Comparison of ENCODE assay signal across 10 mouse cellular contexts in genomic region chr13:14177989-14178388, GRCm38 (mm10).
A peak's percentile ranks its signal among the peaks of the same experiment; 100 is the strongest.
DNase-seq lines count a peak whose midpoint lies in the region; ATAC-seq and TF ChIP-seq lines count a peak whose summit lies in the region.
"Had no signal": no experiment of that assay in that cellular context is flagged by ENCODE, and none has a peak within 500 bp of the region (broad histone marks: within the 10 kb centered on the region; RNA-seq: fewer than 3 reads in every experiment).

No protein-coding gene starts in this region.

- H3K9me3 ChIP-seq in kidney, postnatal 0 days (replicated peaks; ENCODE audit: low read length): no peaks in the 10 kb centered on the region
- no peaks in the 10 kb centered on the region for H3K9me3 ChIP-seq in E14TG2a.4 (ENCODE audit: low read length)
- H3K9me3 ChIP-seq: hindbrain, embryonic 12.5 days; limb, embryonic 13.5 days had no signal

- TF ChIP-seq CTCF in kidney, postnatal 0 days (IDR thresholded peaks at IDR 0.05; ENCODE audit: low read depth): peak; percentile 72
- TF ChIP-seq CTCF in E14TG2a.4 (conservative IDR thresholded peaks at IDR 0.05; ENCODE audit: low read length): peak; percentile 14; the same call in 1 of the 2 replicates

- no peaks in the 10 kb centered on the region for H3K36me3 ChIP-seq in kidney, postnatal 0 days (ENCODE audit: insufficient read depth, low read length)
- peaks cover 21% of the 10 kb centered on the region for H3K36me3 ChIP-seq in E14TG2a.4 (ENCODE audit: insufficient read depth, low read length)
- H3K36me3 ChIP-seq: hindbrain, embryonic 12.5 days had no signal

- no peak overlapping the region for H3K4me2 ChIP-seq in kidney, postnatal 0 days (ENCODE audit: low read length)
- H3K4me2 ChIP-seq: hindbrain, embryonic 12.5 days; limb, embryonic 13.5 days had no signal

- H3K4me1 ChIP-seq in kidney, postnatal 0 days (replicated peaks; ENCODE audit: insufficient read depth, low read length): no peaks in the 10 kb centered on the region
- H3K4me1 ChIP-seq in E14TG2a.4 (replicated peaks; ENCODE audit: low read depth, low read length): 0 out of 2 replicates have a peak, but pooled peaks cover 3% of the 10 kb centered on the region
- H3K4me1 ChIP-seq: hindbrain, embryonic 12.5 days; limb, embryonic 13.5 days had no signal

- ATAC-seq in kidney, postnatal 0 days (replicated peaks; ENCODE audit: low FRiP score, low read depth): peak; percentile 43; the same call in 1 of the 2 replicates

- no peak overlapping the region for H3K4me3 ChIP-seq in kidney, postnatal 0 days (replicated peaks; ENCODE audit: low read depth, low read length)
- no peak overlapping the region for H3K4me3 ChIP-seq in E14TG2a.4 (replicated peaks; ENCODE audit: low read length)
- H3K4me3 ChIP-seq: hindbrain, embryonic 12.5 days; limb, embryonic 13.5 days had no signal

- no peaks in the 10 kb centered on the region for H3K27me3 ChIP-seq in kidney, postnatal 0 days (ENCODE audit: insufficient read depth, low read length)
- H3K27me3 ChIP-seq in E14TG2a.4 (ENCODE audit: insufficient read depth, low read length): no peaks in the 10 kb centered on the region
- H3K27me3 ChIP-seq: hindbrain, embryonic 12.5 days; limb, embryonic 13.5 days had no signal

- WGBS in kidney, postnatal 0 days: 86% methylated on average over 1 of the region's 1 CpGs

- peak; percentile 5 for DNase-seq in embryo, embryonic 11 days
- DNase-seq in embryo, embryonic 9.5 days (ENCODE audit: extremely low spot score): no peak
- DNase-seq in kidney, postnatal 0 days (ENCODE audit: low spot score): peak; percentile 77
- no peak for DNase-seq in kidney, adult 18-20 months
- peak; percentile 21 for DNase-seq in lung, postnatal 10 days
- no peak for DNase-seq in urinary bladder, postnatal 36 days (ENCODE audit: low spot score in 2 of 2)
- no peak for DNase-seq in thymus, postnatal 10 days (ENCODE audit: low spot score in 2 of 2)

- H3K9ac ChIP-seq in kidney, postnatal 0 days (ENCODE audit: low read depth, low read length): no peak overlapping the region
- H3K9ac ChIP-seq: hindbrain, embryonic 12.5 days; limb, embryonic 13.5 days had no signal

- no peak overlapping the region for H3K27ac ChIP-seq in kidney, postnatal 0 days
- H3K27ac ChIP-seq: hindbrain, embryonic 12.5 days; limb, embryonic 13.5 days had no signal

Comparison
In these comparisons a context has a peak if more than half of its experiments do, and no peak if none do; other contexts are left out.
1. DNase-seq: peak in embryo, embryonic 11 days (single experiment), kidney, postnatal 0 days (single experiment) and lung, postnatal 10 days (single experiment); none in embryo, embryonic 9.5 days (single experiment), kidney, adult 18-20 months (single experiment), urinary bladder, postnatal 36 days (0 of 2) and thymus, postnatal 10 days (0 of 2).